Mouse (Mus musculus) olfactory bulb, adult 2 months (tissue): Measurements from ENCODE around the gene Vps72. TPM values are rescaled to one million over a fixed set of nuclear protein-coding genes. Genes with fewer than 3 reads are reported as not detected.
A peak's percentile ranks its signal among the peaks of the same experiment; 100 is the strongest.
"Not testable (repeated sequence)": the region's sequence is repeated elsewhere in the genome, so short reads cannot be mapped to it uniquely, and the experiment has no call there.

Experiments used
- H3K27ac ChIP-seq: fragments of 200-500 bp; 2 replicates; pipeline ENCODE4 v1.5.1; 2012; ENCODE audit warnings: low read depth, low read length; ENCODE audit not compliant: insufficient read depth
- H3K4me1 ChIP-seq: fragments of 200-500 bp; 2 replicates; pipeline ENCODE4 v1.6.1; 2012; ENCODE audit warnings: low read length; ENCODE audit not compliant: control insufficient read depth, insufficient read depth
- H3K4me3 ChIP-seq: fragments of 200-500 bp; 2 replicates; pipeline ENCODE4 v1.5.1; 2012; ENCODE audit warnings: mild to moderate bottlenecking, low read depth, low read length, moderate library complexity; ENCODE audit not compliant: insufficient read depth
- CTCF ChIP-seq: fragments of 200-500 bp; IDR thresholded peaks from 2 replicates; pipeline ENCODE4 v1.5.1; 2012; ENCODE audit warnings: low read depth, mild to moderate bottlenecking, low read length, moderate library complexity; ENCODE audit not compliant: insufficient read depth
- POLR2A ChIP-seq: fragments of 200-500 bp; IDR thresholded peaks from 2 replicates; pipeline ENCODE4 v1.6.1; 2012; ENCODE audit warnings: mild to moderate bottlenecking, low read depth, low read length, moderate library complexity; ENCODE audit not compliant: insufficient read depth
- WGBS: fragments of 180-500 bp; shearing (Covaris S2); methylation state at CpG from one replicate; pipeline ENCODE4 v1.1.7; 2018; 5-methylcytosine and 5-hydroxymethylcytosine counted together
- polyA plus RNA-seq: library from polyadenylated mRNA; stranded (reverse); fragments of >200 nt; gene quantifications from 2 replicates; pipeline ENCODE4 v1.2.4, GENCODE M21; 2012; ENCODE audit warnings: low replicate concordance; ENCODE audit not compliant: missing spikeins, insufficient read depth, insufficient read length

Vps72 gene
- polyA plus RNA-seq, 1 experiment: not detected

DNA sequence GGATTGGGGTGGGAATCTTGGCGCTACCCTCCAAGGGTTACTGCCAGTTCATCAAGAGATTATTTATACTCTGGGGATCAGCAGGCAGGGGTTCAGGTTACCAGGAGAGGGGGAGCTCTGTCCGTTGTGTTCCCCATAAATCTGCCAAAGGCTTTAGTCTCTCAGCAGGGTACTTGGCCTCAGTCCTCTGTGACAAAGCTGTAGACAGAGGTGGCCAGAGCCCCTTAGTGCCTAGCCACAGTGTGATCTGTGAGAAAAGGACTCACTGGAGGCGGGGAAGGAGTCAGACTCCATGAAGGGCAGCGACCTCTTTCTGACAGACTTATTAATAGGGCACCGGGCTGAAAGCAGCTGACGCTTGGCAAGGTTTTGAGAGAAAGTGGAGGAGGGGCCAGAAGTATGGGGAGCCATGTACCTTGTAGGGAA, 18.4 kb downstream of the Vps72 start:
- TF ChIP-seq CTCF (no peak), POLR2A (no peak)
- 37% methylated on average over 6 of the region's 6 CpGs for WGBS
- Histone ChIP-seq H3K4me1 (peaks cover 9% of the 10 kb centered on the region), H3K4me3 (no peak overlapping the region), H3K27ac (no peak overlapping the region)

DNA sequence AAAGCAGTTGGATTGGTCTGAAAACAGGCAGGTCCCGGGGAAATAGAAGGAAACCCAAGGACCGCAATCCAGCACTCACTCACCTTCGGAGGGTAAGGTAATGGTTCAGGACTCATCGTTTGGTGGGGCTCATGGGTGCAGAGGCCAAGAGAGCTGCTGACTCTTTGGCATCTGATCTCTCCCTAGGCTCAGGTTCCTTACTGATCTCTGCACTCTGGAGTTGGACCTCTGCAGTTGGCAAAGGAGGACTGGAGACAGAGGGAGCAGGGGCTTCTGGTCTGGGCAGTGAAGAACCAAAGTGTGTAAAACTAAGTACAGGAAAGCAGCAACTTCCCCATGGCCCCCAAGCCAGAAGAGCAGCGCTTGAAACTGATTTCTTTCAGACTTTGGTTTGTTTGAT, 19.3 kb downstream of the Vps72 start:
- Histone ChIP-seq H3K4me3 (no peak overlapping the region), H3K4me1 (peaks cover 4% of the 10 kb centered on the region), H3K27ac (no peak overlapping the region)
- TF ChIP-seq POLR2A (no peak), CTCF (no peak)
- WGBS: 88% methylated on average over 5 of the region's 5 CpGs

DNA sequence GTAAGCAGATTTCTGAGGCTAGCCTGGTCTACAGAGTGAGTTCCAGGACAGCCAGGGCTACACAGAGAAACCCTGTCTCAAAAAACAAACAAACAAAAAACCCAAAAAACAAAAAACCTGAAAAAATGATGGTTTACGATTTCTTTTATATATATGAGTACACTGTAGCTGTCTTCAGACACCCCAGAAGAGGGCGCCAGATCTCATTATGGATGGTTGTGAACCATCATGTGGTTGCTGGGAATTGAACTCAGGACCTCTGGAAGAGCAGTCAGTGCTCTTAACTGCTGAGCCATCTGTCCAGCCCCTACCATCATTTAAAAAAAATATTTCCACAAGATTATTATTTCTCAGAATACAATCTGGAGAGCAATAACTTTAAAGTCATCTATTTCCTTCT, 21.6 kb downstream of the Vps72 start:
- H3K27ac ChIP-seq, H3K4me3 ChIP-seq, H3K4me1 ChIP-seq: not testable (repeated sequence)
- WGBS: 87% methylated on average over 2 of the region's 2 CpGs

DNA sequence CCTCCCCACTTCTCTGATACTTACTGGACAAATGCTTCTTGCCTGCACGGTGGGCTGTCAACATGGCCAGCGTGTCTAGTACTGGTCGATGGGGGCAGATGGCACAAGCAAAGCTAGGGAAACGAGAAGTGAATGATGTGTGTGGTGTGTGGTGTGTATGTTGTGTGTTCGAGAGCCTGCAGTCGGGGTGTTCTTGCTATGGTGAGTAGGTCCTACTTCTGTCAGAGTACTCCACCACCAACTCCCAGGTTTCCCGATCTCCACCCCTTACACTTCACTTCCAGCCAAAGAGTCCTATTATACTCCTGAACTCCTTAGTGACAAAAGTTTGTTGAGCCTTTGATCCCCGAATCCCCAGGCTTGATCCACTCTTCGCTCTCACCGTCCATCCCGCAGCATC, 22.4 kb downstream of the Vps72 start:
- peaks cover 3% of the 10 kb centered on the region for H3K4me1 ChIP-seq
- H3K27ac ChIP-seq: peak overlapping the region; percentile 63
- TF ChIP-seq POLR2A (no peak), CTCF (no peak)
- WGBS: 58% methylated on average over 11 of the region's 11 CpGs
- peak overlapping the region; percentile 57 for H3K4me3 ChIP-seq

DNA sequence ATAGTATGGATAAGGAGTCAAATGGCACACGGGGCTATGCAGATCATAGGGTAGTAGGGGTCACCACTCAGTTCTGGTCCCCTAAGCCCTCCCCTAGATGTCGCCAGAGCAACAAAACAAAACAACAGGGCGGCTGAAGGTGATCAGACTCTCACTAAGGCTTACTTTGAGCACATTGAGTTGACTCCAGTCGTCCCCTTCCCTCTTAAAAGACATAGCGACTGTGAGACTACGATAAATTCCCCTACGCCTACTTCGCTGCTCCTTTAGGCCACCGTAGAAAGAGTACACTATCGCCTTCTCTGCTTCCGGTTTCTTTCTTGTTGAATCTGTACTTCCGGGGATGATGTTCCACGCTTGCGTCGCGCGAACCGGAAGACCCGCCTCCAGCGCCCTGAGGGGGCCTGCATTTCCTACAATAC, 22.9 kb downstream of the Vps72 start, which contains the start of the genes Scnm1 and Lysmd1:
TSS of gene Scnm1 (minus strand) at position 332 of the 422 bp plus-strand sequence.
TSS of gene Lysmd1 (plus strand) at position 409 of the 422 bp plus-strand sequence.
- peaks cover 3% of the 10 kb centered on the region for H3K4me1 ChIP-seq
- peak within 1 kb of the TSS; percentile 63 for H3K27ac ChIP-seq
- TF ChIP-seq CTCF (no peak), POLR2A (no peak)
- H3K4me3 ChIP-seq: peak within 1 kb of the TSS; percentile 57
- WGBS: under 1% methylated on average over 20 of the region's 20 CpGs

DNA sequence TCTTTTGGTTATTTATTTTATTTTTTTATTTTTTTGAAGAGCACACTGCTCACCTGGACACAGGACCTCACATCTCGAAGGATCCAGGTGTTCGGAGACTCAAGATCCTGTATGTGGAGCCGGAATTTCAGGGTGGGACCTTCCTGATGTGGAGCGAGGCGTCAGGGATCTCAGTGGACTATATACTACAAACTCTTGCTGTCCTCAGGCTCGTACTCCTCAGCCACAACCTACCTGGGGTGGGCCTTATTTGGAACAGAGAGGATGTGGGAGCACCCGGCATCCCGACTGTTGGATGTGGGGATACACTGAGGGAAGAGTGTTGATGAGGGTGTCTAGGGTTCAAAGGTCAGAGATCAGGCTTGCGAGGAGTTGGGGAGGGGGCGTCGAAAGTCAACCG, 23.3 kb downstream of the Vps72 start:
- WGBS: no CpG with 5 or more reads among the region's 12 CpGs
- H3K4me1 ChIP-seq, H3K27ac ChIP-seq, H3K4me3 ChIP-seq: not testable (repeated sequence)

DNA sequence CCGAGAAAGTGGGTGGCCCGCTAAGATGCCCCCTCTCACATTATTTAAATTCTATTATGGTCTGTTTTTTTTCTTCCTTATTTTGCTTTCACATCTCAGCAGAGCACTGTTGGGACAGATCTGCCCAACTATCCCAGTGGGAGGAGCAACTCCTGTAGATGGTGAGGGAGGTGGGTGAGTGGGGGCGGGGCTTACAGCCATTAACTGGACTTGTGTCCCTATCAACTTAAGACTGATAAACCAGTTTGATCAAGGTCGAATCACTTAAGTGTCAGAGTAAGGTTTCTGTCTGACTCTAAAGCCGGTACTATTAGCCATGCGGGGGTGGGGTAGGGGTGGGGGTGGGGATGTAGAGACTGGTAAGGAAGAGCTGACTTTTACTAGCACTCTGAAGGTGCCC, 24.2 kb downstream of the Vps72 start:
- WGBS: 19% methylated on average over 6 of the region's 6 CpGs
- no peak for TF ChIP-seq POLR2A
- no peak for TF ChIP-seq CTCF
- Histone ChIP-seq H3K4me3 (peak overlapping the region; percentile 24), H3K27ac (no peak overlapping the region), H3K4me1 (peaks cover 3% of the 10 kb centered on the region)

DNA sequence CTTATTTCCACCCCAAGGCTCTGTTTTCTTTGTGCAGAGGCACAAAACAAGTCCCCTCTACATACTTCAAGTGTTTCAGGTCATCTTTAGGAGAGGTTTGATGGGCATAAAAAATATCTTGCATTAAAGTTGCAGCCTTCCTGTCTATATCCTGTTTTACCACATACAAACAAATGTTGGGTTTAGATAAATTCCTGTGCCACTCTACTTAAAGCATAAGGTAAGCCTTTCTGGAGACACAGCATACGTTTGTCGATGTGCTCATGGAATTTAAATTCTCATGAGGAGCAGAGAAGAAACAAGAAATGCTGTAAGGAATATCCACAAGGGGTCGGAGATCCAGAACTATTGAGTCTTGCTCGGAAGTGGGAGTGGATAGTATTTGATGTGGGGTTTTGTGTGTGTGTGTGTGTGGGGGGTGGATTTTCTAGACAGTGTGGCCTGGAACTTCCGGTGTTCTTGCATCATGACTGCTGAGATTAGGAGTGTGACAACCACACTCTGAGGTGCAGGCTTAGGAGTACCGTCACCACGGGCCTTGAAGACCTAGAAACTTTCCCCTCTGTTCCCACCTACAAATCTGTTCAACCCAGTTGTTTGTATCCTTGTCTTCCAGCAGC, 24.7 kb downstream of the Vps72 start:
- TF ChIP-seq CTCF (no peak), POLR2A (no peak)
- no peak overlapping the region for H3K4me3 ChIP-seq
- H3K27ac ChIP-seq: no peak overlapping the region
- peaks cover 3% of the 10 kb centered on the region for H3K4me1 ChIP-seq
- 48% methylated on average over 7 of the region's 7 CpGs for WGBS

DNA sequence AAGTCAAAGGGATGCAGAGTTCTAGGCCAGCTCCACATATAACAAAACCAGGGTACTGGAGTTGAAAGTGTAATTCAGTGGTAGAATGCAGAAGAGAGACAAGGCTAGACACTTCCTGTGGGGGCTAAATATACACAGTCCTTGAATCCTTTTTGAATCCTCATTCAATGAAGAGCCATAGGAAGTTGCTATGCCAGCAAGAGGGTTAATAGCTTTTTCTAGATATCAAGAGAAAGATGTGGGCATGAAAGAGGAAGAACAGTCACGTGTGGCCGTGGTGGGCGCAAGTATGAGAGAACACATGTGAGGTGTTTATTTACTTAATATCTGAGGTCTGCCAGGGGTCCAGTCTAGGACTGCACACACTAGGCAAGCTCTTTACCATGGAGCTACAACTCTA, 25.5 kb downstream of the Vps72 start:
- TF ChIP-seq CTCF: no peak
- TF ChIP-seq POLR2A: no peak
- no peak overlapping the region for H3K4me3 ChIP-seq
- 91% methylated on average over 3 of the region's 3 CpGs for WGBS
- no peak overlapping the region for H3K27ac ChIP-seq
- peaks cover 3% of the 10 kb centered on the region for H3K4me1 ChIP-seq
